Mouse (Mus musculus) G1E (cell line): Measurements from ENCODE around the gene Pde4d. TPM values are rescaled to one million over a fixed set of nuclear protein-coding genes. Genes with fewer than 3 reads are reported as not detected.

Experiments
- ATAC-seq: 2 replicates; pipeline ENCODE4 v1.8.0; 2016; ENCODE audit warnings: mild to moderate bottlenecking; ENCODE audit not compliant: insufficient number of reproducible peaks, poor library complexity, low FRiP score, severe bottlenecking; ENCODE audit errors: extremely low read depth
- DNase-seq: peaks from one replicate; pipeline ENCODE4 v3.0.0; 2012; ENCODE audit warnings: low spot score
- H3K27me3 ChIP-seq: 2 replicates; pipeline ENCODE4 v1.6.1; 2012; ENCODE audit warnings: mild to moderate bottlenecking, low read length, inconsistent platforms; ENCODE audit not compliant: insufficient read depth
- H3K36me3 ChIP-seq: replicated peaks from 2 replicates; pipeline ENCODE3; 2012; ENCODE audit warnings: mild to moderate bottlenecking, inconsistent platforms
- H3K4me1 ChIP-seq: 2 replicates; pipeline ENCODE4 v1.6.1; 2012; ENCODE audit warnings: low read depth, low read length, inconsistent platforms, mixed read lengths; ENCODE audit not compliant: insufficient read depth
- H3K4me3 ChIP-seq: 2 replicates; pipeline ENCODE4 v1.5.1; 2012; ENCODE audit warnings: low read depth, mild to moderate bottlenecking, inconsistent platforms, low read length, moderate library complexity, mixed read lengths
- H3K9me3 ChIP-seq: replicated peaks from 2 replicates; pipeline ENCODE4 v1.6.1; 2012; ENCODE audit warnings: inconsistent platforms
- CTCF ChIP-seq: IDR thresholded peaks from 2 replicates; pipeline ENCODE4 v1.5.1; 2012; ENCODE audit warnings: low read depth, low read length, inconsistent platforms, mixed read lengths
- GATA1 ChIP-seq: IDR thresholded peaks from 2 replicates; pipeline ENCODE4 v1.6.1; 2012; ENCODE audit warnings: borderline replicate concordance, low read length, inconsistent platforms, mixed read lengths
- GATA2 ChIP-seq: IDR thresholded peaks from 2 replicates; pipeline ENCODE4 v1.6.1; 2012; ENCODE audit warnings: low read depth, low read length, inconsistent platforms, borderline replicate concordance
- POLR2AphosphoS5 ChIP-seq: IDR thresholded peaks from 2 replicates; pipeline ENCODE4 v1.6.1; 2012; ENCODE audit warnings: low read depth, low read length, inconsistent platforms; ENCODE audit not compliant: insufficient replicate concordance
- TAL1 ChIP-seq: conservative IDR thresholded peaks from 2 replicates; pipeline ENCODE4 v1.6.1; 2012; ENCODE audit warnings: low read depth, low read length, inconsistent platforms, mixed read lengths
- polyA plus RNA-seq: library from polyadenylated mRNA; stranded (reverse); fragments of >175 nt; gene quantifications from 2 replicates; pipeline ENCODE4 v1.2.3, GENCODE M21; 2012
- total RNA-seq, 2 experiments: library from RNA; stranded (forward) in 1 of 2; stranded (reverse) in 1 of 2; fragments of 200-1000 nt in 1 of 2; fragments of >200 nt in 1 of 2; fragmentation: Nextera tagmentation in 1 of 2; gene quantifications; 2 replicates each; pipeline ENCODE4 v1.2.3; 2014 to 2017

Gene Pde4d
- total and polyA plus RNA-seq, 3 experiments: 8.2 to 124 (median 22.6) TPM

DNA sequence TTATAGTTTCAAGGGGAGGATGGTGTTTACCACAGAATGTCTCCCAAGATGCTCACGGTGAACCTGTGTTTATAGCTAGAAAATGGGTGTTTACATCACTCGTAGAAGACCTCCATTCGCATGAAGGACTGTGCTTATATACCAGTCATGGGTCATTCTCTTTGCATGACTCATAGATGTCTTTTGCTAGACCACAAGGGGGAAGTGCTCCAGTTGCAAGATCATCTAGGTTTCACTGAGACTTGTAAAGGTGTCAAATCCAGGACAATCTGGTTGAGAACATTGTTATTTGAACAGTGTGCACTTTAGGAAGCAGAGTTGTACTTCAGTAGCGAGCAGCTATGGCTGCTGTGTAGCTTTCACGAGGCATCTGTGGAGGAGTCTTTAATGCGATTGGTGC lies 35.3 kb downstream of the Pde4d start:
- Histone ChIP-seq H3K4me1 (no peaks in the 10 kb centered on the region), H3K27me3 (no peaks in the 10 kb centered on the region), H3K4me3 (no peak overlapping the region), H3K36me3 (no peaks in the 10 kb centered on the region), H3K9me3 (no peaks in the 10 kb centered on the region)
- TF ChIP-seq POLR2AphosphoS5: no peak
- TF ChIP-seq TAL1: no peak
- TF ChIP-seq GATA2: no peak
- TF ChIP-seq GATA1: no peak
- TF ChIP-seq CTCF: no peak
- no peak for DNase-seq
- ATAC-seq: no peak

DNA sequence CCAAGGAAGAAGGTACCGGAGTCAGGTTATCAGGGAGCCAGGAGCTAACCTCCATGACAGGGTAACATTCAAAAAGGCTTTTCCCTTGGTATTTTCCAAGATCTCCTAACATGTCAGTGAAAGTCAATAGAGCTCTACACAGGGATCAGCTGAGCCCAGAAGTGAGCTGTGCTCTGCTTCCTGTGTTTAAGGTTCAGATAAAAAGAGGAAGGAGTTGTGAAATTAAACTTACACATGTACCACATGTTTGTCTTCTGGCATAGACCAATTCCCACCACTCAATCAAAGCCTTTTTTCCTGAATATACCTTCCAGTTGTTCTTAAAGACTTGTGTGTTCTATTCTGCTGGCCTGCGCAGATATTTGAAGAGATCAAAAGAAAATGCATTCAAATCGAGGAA lies 37.3 kb downstream of the Pde4d start:
- Histone ChIP-seq H3K4me3 (no peak overlapping the region), H3K9me3 (no peaks in the 10 kb centered on the region), H3K27me3 (no peaks in the 10 kb centered on the region), H3K36me3 (no peaks in the 10 kb centered on the region), H3K4me1 (no peaks in the 10 kb centered on the region)
- TF ChIP-seq CTCF (no peak), GATA2 (no peak), POLR2AphosphoS5 (no peak), GATA1 (no peak), TAL1 (no peak)
- ATAC-seq (no peak), DNase-seq (no peak)

DNA sequence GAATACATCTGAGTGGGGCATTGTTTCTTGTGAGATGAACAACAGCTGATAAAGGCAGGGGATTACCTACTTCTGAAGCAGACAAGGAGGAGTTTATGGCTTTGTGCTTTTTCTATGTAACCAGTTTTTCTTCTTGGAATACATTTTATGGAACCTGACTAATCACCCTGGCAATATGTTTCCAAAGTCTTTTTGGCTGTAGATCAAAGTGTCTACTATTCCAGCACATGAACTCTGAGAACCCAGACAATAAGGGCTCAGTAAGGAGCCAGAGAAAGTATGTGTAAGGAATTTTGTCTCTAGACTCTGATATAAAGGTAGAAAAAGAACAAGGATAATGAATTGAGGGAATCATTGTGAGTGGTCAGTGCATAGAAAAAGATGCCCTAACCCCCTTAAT lies 40.1 kb downstream of the Pde4d start:
- ATAC-seq (no peak), DNase-seq (no peak)
- no peaks in the 10 kb centered on the region for H3K36me3 ChIP-seq
- H3K4me3 ChIP-seq: no peak overlapping the region
- no peaks in the 10 kb centered on the region for H3K9me3 ChIP-seq
- no peaks in the 10 kb centered on the region for H3K27me3 ChIP-seq
- H3K4me1 ChIP-seq: no peaks in the 10 kb centered on the region
- TF ChIP-seq CTCF (no peak), GATA2 (no peak)

DNA sequence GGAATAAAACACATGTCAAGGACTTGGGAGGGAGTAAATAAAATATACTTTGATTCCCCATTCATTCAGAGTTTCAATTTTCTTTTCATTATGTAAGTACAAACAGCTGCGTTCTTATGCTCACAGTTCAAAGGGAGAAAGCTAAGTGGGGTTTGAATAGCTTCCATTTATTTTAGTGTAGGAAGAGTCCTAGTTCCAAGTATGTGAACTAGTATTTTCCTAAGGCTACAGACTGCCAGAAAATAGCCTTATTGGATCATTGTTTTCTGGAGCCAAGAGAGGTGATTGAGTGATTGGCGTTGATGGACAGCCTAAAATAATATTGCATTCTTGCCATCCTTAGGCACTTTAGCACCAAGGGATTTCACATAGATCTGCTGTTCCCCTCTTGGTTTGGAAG lies 41.1 kb downstream of the Pde4d start:
- H3K36me3 ChIP-seq: no peaks in the 10 kb centered on the region
- no peak for TF ChIP-seq CTCF
- no peak for TF ChIP-seq TAL1
- no peak for TF ChIP-seq GATA1
- no peak for TF ChIP-seq GATA2
- no peak for TF ChIP-seq POLR2AphosphoS5
- DNase-seq (no peak), ATAC-seq (no peak)
- no peaks in the 10 kb centered on the region for H3K9me3 ChIP-seq
- H3K4me1 ChIP-seq: no peaks in the 10 kb centered on the region
- no peaks in the 10 kb centered on the region for H3K27me3 ChIP-seq
- no peak overlapping the region for H3K4me3 ChIP-seq

DNA sequence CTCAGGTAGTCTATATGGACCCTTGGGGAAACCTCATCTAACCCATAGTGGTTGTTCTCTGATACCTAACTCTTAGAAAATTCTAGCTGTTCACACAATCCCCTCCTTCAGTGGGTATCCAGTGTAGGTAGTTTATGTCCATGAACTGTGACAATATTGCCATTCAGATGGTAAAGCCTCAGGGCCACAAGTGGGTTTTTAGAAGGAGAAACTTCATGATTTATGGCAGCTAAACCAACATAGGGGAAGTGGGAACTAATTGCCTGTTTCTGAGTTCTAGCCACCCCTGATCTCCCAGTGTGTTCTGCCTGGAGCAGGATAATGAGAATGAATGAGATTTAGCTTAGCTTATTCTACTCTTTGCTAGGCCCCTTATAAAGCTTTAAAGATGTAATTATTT lies 43.1 kb downstream of the Pde4d start:
- no peaks in the 10 kb centered on the region for H3K9me3 ChIP-seq
- no peaks in the 10 kb centered on the region for H3K27me3 ChIP-seq
- no peak overlapping the region for H3K4me3 ChIP-seq
- H3K36me3 ChIP-seq: no peaks in the 10 kb centered on the region
- ATAC-seq (no peak), DNase-seq (no peak)
- no peaks in the 10 kb centered on the region for H3K4me1 ChIP-seq
- TF ChIP-seq GATA1: no peak
- no peak for TF ChIP-seq CTCF

DNA sequence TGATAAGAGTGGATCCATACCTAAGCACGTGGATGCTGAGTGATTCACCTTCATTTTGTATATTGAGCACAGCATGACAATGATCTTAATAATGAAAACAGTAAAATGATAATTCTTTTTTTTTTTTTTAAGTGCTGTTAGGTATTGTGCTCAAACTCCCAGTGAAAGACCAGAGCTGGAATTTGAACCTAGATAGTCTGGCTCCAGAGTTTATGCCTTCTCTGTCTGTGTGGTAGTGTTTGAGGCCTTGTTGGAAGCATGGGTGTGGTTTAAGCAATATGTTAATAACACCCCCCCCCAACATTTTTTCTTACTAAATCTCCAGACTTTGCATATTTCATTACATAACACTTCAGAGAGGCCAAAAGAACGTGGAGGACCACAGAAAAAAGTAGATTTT lies 44.6 kb downstream of the Pde4d start:
- Histone ChIP-seq H3K4me1 (no peaks in the 10 kb centered on the region), H3K9me3 (no peaks in the 10 kb centered on the region), H3K36me3 (no peaks in the 10 kb centered on the region), H3K27me3 (peaks cover 5% of the 10 kb centered on the region), H3K4me3 (no peak overlapping the region)
- no peak for DNase-seq
- no peak for TF ChIP-seq GATA2
- no peak for TF ChIP-seq TAL1
- TF ChIP-seq GATA1: no peak
- no peak for TF ChIP-seq POLR2AphosphoS5
- no peak for TF ChIP-seq CTCF
- no peak for ATAC-seq

DNA sequence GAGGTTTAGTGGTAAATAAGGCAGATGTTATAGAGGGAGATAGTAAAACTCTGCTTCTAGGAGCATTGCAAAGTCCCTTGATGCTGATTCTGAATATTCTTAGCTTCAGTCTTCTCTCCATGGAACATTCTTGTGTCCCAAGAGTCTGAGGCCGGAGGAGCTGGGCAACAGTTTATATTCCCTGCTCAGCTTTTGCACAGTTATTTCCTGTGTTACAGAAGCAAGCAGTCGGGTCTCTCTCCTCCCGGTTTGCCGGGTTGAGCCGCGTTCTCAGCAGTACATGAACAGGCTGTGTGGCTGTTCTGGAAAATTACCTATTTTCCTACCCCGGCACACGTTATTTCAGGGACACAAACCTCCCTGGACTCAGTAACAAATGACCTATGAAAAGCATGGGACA lies 48.0 kb downstream of the Pde4d start:
- H3K9me3 ChIP-seq: no peaks in the 10 kb centered on the region
- H3K27me3 ChIP-seq: peaks cover 5% of the 10 kb centered on the region
- no peaks in the 10 kb centered on the region for H3K36me3 ChIP-seq
- no peak for TF ChIP-seq TAL1
- no peak for TF ChIP-seq POLR2AphosphoS5
- TF ChIP-seq GATA1: no peak
- TF ChIP-seq GATA2: no peak
- no peak for TF ChIP-seq CTCF
- no peaks in the 10 kb centered on the region for H3K4me1 ChIP-seq
- H3K4me3 ChIP-seq: no peak overlapping the region
- ATAC-seq: no peak
- no peak for DNase-seq
